Mouse (Mus musculus): ENCODE data around the gene Ptpn5. TPM values are rescaled to one million over a fixed set of nuclear protein-coding genes. Genes with fewer than 3 reads are reported as not detected.
A peak's percentile ranks its signal among the peaks of the same experiment; 100 is the strongest.

Gene Ptpn5
- polyA plus RNA-seq, 1 experiment from 2014 or later = 102 TPM

DNA sequence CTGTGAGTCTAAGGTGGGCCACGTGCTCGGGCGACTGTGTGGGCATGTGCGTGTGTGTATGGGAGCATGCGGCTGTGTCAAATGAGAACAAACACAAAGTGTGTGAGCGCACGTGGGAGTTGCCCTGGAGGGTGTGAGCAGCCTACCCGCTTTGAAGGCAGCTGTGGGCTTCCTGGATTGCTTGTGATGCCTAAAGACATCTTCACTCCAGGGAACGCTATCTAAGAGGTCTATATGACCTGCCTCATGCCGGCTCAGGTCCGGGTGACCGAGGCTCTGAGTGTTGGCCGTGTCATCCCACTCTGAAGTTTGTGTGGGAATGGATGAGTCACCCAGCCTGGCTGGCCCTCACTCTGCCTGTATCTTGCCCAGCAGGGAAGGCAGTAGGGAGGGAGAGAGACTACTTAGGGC, 24.7 kb downstream of the Ptpn5 start:
- H3K4me1 ChIP-seq (replicated peaks) = no peaks in the 10 kb centered on the region
- no peak overlapping the region for H3K4me3 ChIP-seq (replicated peaks)
- no peak overlapping the region for H3K4me2 ChIP-seq (replicated peaks)
- H3K9me3 ChIP-seq = no peaks in the 10 kb centered on the region
- 93% methylated on average over 13 of the region's 13 CpGs for WGBS
- no peaks in the 10 kb centered on the region for H3K27me3 ChIP-seq
- H3K27ac ChIP-seq = no peak overlapping the region
- ATAC-seq = no peak
- no peak overlapping the region for H3K9ac ChIP-seq (replicated peaks)
- peaks cover 44% of the 10 kb centered on the region for H3K36me3 ChIP-seq

DNA sequence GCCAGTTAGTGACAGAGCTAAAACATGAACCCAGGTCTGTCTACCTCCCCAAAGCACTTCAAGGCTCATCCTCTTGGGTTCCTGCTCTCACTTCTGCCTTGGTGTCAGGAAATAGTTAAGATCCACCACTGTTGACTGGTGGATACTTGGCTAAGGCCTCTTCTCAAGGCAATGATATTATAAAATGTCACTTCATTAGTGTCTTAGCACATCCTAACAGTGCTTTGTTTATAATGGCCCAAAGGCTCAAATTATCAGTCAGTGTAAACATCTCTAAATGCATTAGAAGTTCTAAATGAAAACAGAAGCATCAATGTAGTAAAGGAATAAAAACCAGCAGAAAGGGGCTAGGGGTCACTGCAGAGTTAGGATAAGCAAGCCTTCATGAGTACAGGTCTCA, 26.5 kb downstream of the Ptpn5 start:
- H3K36me3 ChIP-seq = peaks cover 36% of the 10 kb centered on the region
- H3K9me3 ChIP-seq = no peaks in the 10 kb centered on the region
- no peaks in the 10 kb centered on the region for H3K27me3 ChIP-seq
- H3K4me2 ChIP-seq (replicated peaks) = no peak overlapping the region
- no peak for ATAC-seq
- H3K9ac ChIP-seq (replicated peaks) = no peak overlapping the region
- no peaks in the 10 kb centered on the region for H3K4me1 ChIP-seq (replicated peaks)
- H3K27ac ChIP-seq = no peak overlapping the region
- no peak overlapping the region for H3K4me3 ChIP-seq (replicated peaks)

DNA sequence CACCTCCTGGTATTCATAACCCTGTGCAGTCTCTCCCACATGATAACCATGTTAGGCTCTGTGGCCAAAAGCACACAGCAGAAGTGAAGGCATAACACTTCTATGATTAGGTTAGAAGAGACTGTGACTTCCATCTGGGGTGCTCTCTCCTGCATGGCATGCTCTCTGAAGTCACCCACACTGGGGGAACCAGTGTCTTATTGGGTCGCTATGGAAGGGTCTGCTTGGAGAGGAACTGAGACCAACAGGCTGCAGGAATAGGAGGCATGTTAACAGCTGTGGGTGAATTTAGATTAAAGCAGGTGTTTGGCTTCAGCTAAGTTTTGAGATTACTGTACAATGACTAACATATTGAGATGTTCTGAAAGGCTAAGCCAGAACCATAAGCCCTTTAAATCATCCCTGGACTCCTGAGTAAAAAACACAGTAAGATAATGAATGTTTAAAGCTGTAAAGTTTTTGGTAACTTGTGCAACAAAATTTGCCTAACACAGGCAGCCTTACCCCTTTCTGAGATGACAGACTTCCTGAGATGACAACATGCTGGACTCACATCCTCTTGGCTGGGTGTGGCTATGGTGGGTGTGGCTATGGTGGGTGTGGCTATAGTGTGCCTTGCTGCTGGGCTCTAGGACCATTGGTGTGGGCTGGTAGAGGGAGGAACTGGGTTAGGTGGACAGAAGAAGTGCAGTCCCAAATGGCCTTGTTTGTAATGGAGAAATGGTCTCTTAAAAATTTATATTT, 29.6 kb downstream of the Ptpn5 start:
- no peaks in the 10 kb centered on the region for H3K9me3 ChIP-seq
- peaks cover 13% of the 10 kb centered on the region; the same call in 1 of the 2 replicates for H3K36me3 ChIP-seq
- no peak overlapping the region for H3K4me3 ChIP-seq (replicated peaks)
- no peak overlapping the region for H3K4me2 ChIP-seq (replicated peaks)
- H3K27ac ChIP-seq = no peak overlapping the region
- H3K4me1 ChIP-seq (replicated peaks) = 0 out of 2 replicates have a peak, but pooled peaks cover 5% of the 10 kb centered on the region
- H3K27me3 ChIP-seq = no peaks in the 10 kb centered on the region
- H3K9ac ChIP-seq (replicated peaks) = no peak overlapping the region
- no peak for ATAC-seq
- 85% methylated on average over 1 of the region's 1 CpGs for WGBS

DNA sequence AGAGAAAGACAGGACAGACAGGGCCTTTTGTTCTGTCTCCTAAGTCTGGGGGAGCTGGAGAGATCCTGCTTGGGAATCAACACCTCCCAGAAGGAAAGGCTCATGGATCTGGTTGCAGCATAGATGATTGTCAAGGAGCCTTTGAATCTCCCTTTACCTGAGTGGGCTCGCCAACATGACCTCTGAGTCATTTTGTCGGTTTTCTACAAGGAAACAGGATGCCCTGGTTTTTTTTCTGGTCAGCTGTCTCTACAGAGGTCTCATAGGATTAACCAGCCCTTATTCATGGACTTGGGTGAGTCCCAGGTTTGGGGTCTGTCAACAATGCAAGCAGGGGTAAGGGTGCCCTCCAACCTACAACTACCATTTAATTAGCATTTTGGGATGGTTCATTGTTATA, 30.5 kb downstream of the Ptpn5 start:
- Histone ChIP-seq H3K27ac (no peak overlapping the region), H3K9me3 (no peaks in the 10 kb centered on the region), H3K27me3 (no peaks in the 10 kb centered on the region), H3K4me2 (replicated peaks) (no peak overlapping the region), H3K4me1 (replicated peaks) (0 out of 2 replicates have a peak, but pooled peaks cover 5% of the 10 kb centered on the region), H3K4me3 (replicated peaks) (no peak overlapping the region), H3K36me3 (peaks cover 9% of the 10 kb centered on the region; the same call in 1 of the 2 replicates), H3K9ac (replicated peaks) (no peak overlapping the region)
- WGBS = 61% methylated on average over 2 of the region's 2 CpGs
- no peak for ATAC-seq

DNA sequence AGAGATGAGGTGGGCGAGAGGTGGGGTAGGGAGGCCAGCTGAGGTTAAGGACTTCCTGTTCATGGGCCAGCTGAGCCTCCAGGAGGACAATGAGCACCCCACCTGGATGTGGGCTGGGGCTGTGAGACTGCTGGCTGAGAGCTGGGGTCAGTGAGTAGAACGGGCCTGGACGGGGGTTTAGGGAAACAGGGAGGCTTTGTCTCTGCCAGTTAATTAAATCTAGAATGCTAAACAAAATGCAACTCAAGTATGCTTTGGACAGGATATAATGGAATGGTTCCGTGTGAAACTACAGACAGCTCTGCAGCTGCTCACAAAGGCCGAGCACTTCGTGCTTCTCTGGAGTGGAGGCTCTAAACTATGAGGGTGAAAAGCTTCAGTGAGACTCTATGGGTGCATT, 32.9 kb downstream of the Ptpn5 start:
- Histone ChIP-seq H3K36me3 (no peaks in the 10 kb centered on the region; the same call in 1 of the 2 replicates), H3K9ac (replicated peaks) (no peak overlapping the region), H3K4me2 (replicated peaks) (no peak overlapping the region), H3K4me1 (replicated peaks) (0 out of 2 replicates have a peak, but pooled peaks cover 5% of the 10 kb centered on the region), H3K27ac (no peak overlapping the region), H3K4me3 (replicated peaks) (no peak overlapping the region), H3K27me3 (no peaks in the 10 kb centered on the region), H3K9me3 (no peaks in the 10 kb centered on the region)
- ATAC-seq = no peak
- WGBS = 67% methylated on average over 6 of the region's 6 CpGs

DNA sequence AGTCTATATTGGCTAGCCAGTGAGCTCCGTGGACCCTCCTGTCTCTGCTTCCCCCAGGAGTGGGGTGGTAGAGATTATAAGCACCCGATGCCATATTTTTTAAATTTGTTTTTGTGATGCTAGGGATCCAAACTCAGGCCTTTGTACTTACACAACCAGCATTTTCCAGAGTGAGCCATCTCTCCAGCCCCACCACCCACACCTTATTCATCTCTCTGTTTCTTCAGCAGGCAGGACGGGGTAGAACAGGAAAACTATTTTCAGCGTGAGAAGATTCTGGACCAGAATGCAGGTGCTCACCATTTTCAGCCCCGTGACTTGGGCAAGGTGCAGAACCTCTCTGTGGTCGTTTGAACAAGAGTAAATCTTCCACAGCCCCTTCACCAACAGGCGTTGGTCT, 34.2 kb downstream of the Ptpn5 start:
- no peak for ATAC-seq
- Histone ChIP-seq H3K9me3 (no peaks in the 10 kb centered on the region), H3K4me1 (replicated peaks) (0 out of 2 replicates have a peak, but pooled peaks cover 5% of the 10 kb centered on the region), H3K4me2 (replicated peaks) (no peak overlapping the region), H3K36me3 (peaks cover 3% of the 10 kb centered on the region), H3K9ac (replicated peaks) (no peak overlapping the region), H3K4me3 (replicated peaks) (no peak overlapping the region), H3K27ac (no peak overlapping the region), H3K27me3 (no peaks in the 10 kb centered on the region)
- 86% methylated on average over 7 of the region's 7 CpGs for WGBS

DNA sequence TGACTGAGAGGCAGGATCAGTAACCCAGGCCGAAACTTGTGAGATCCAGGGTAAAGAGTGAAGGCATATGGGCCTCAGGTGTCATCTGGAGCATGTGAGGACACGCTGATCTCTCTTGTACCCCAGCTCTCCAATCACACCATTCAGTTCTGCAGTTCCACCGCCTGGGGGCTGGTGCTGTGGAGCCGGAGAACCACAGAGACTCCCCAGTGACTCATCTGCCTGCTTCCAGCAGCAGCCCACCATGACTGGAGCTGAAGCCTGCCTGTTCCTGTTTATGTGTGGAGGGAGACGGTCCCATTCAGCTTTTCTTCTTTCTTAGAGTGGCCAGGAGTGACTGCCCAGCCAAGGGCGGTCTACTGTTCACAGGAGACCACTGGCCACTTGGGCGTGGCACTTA, 35.4 kb downstream of the Ptpn5 start:
- Histone ChIP-seq H3K4me3 (replicated peaks) (no peak overlapping the region), H3K9me3 (no peaks in the 10 kb centered on the region), H3K4me2 (replicated peaks) (no peak overlapping the region), H3K27me3 (no peaks in the 10 kb centered on the region), H3K27ac (no peak overlapping the region), H3K4me1 (replicated peaks) (0 out of 2 replicates have a peak, but pooled peaks cover 5% of the 10 kb centered on the region), H3K36me3 (peaks cover 3% of the 10 kb centered on the region), H3K9ac (replicated peaks) (no peak overlapping the region)
- WGBS = 62% methylated on average over 7 of the region's 7 CpGs
- 0 out of 2 replicates have a peak, but pooled peaks have one; percentile 4 for ATAC-seq

DNA sequence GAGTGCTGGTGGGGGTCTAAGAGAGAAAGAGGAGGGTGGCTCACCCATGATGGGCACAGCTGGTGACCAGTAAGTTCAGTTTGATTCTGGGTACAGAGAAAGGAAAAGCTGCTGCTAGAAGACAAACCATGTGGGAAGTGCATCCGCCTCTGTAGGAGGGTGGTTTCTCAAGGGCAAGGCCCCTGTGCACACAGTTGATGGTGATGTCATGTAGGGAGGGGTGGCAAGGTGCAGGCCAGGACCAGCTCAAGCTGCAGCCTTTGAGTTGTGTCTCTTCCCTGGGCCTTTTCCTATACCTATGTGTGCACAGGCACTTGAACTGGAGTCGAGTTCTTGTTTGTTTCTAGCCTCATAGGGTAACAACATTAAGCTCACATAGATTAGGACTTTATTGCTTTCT, 38.5 kb downstream of the Ptpn5 start:
- ATAC-seq = no peak
- no peak overlapping the region for H3K4me2 ChIP-seq (replicated peaks)
- 76% methylated on average over 2 of the region's 2 CpGs for WGBS

DNA sequence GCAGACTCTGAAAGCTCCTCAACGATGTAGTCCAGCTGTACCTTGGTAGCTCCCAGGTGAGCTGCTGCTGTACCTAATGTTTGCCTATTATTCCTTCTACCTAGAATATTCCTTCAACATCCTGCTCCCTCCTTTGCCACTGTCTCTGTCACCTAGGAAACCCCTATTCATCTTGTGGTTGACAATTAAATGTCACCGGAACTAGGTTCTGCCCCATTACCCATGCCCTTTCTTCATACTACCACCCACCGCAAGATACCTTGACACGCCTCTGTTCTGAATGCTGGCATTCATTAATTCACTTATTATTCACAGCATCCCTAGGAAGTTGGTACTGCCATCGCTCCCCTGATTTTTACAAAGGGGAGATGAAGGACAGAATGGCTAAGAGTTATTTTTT, 39.5 kb downstream of the Ptpn5 start:
- Histone ChIP-seq H3K4me1 (replicated peaks) (no peaks in the 10 kb centered on the region), H3K9me3 (no peaks in the 10 kb centered on the region), H3K27ac (no peak overlapping the region), H3K36me3 (peaks cover 27% of the 10 kb centered on the region), H3K9ac (replicated peaks) (no peak overlapping the region), H3K4me3 (replicated peaks) (no peak overlapping the region), H3K4me2 (replicated peaks) (no peak overlapping the region), H3K27me3 (no peaks in the 10 kb centered on the region)
- WGBS = 81% methylated on average over 5 of the region's 5 CpGs
- no peak for ATAC-seq

More for the DNA sequence above, 38.5 kb downstream of the Ptpn5 start:
- Histone ChIP-seq H3K4me1 (replicated peaks) (no peaks in the 10 kb centered on the region), H3K4me3 (replicated peaks) (no peak overlapping the region), H3K9me3 (no peaks in the 10 kb centered on the region), H3K36me3 (peaks cover 16% of the 10 kb centered on the region), H3K27ac (no peak overlapping the region), H3K9ac (replicated peaks) (no peak overlapping the region), H3K27me3 (no peaks in the 10 kb centered on the region)

DNA sequence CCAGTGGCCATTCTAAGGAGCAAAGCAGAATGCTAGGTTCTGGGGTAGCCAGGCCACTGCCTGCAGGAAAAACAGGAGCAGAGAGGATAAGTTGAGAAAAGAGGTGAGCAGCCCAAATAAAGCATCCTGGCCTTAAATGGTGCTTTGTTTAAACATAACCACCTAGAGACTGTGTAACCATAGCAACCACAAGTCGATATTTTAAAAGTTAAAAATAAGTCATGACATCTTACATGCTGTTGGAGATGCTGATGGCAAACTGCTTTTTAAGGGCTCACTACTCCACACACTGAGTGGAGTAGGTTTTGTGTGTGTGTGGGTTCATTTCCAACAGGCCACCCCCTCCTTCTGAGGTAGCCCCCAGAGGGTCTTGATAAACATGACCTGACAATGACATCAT, 48.4 kb downstream of the Ptpn5 start:
- 83% methylated on average over 1 of the region's 1 CpGs for WGBS
- Histone ChIP-seq H3K27me3 (no peaks in the 10 kb centered on the region), H3K9ac (replicated peaks) (no peak overlapping the region), H3K36me3 (peaks cover 95% of the 10 kb centered on the region), H3K4me1 (replicated peaks) (no peaks in the 10 kb centered on the region), H3K9me3 (no peaks in the 10 kb centered on the region), H3K4me2 (replicated peaks) (no peak overlapping the region), H3K27ac (no peak overlapping the region), H3K4me3 (replicated peaks) (no peak overlapping the region)
- no peak for ATAC-seq

DNA sequence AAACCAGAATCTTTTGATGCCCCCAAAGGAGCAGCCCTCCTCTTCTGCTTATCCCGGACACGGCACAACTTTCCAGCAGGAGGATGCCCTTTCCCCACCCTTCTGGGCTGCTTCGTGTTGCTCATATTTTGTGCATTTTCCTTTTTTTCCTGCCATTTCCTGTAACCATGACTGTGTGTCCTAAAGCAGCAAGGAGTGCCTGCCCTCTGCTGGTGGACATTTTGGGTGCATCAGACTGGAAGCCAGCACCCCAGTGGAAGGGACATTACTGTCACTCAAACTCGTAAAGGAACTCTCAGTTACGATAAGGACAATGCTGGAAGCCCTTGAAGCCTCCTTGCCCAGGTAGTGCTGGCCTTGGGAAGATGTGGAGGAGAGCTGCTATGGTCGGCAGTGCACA, 52.2 kb downstream of the Ptpn5 start:
- H3K4me3 ChIP-seq (replicated peaks) = no peak overlapping the region
- H3K9ac ChIP-seq (replicated peaks) = no peak overlapping the region
- no peak overlapping the region for H3K4me2 ChIP-seq (replicated peaks)
- no peak overlapping the region for H3K27ac ChIP-seq
- no peaks in the 10 kb centered on the region for H3K27me3 ChIP-seq
- peaks cover 78% of the 10 kb centered on the region for H3K36me3 ChIP-seq
- H3K9me3 ChIP-seq = no peaks in the 10 kb centered on the region
- no peaks in the 10 kb centered on the region for H3K4me1 ChIP-seq (replicated peaks)
- 58% methylated on average over 6 of the region's 6 CpGs for WGBS
- 0 out of 2 replicates have a peak, but pooled peaks have one; percentile 2 for ATAC-seq

DNA sequence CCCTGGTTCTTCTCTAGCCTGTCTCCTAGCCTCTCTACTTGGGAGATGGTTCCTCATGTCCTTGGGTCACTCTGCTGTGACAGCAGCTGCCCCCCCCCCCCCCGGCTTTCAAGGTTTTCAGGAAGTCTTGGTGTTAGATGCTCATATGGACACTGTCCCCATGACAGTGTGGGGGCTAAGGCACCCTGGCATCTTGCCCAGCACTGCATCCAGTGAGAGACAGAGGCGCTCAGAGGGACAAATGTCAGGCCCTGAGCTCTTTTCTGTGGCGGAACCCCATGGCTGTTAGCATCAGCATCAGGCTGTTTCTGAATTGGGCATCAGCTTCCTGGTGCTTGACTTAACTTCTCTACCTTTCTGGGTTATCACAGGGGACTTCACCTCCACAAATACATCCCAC, 52.6 kb downstream of the Ptpn5 start:
- WGBS = 73% methylated on average over 3 of the region's 3 CpGs
- H3K4me3 ChIP-seq (replicated peaks) = no peak overlapping the region

DNA sequence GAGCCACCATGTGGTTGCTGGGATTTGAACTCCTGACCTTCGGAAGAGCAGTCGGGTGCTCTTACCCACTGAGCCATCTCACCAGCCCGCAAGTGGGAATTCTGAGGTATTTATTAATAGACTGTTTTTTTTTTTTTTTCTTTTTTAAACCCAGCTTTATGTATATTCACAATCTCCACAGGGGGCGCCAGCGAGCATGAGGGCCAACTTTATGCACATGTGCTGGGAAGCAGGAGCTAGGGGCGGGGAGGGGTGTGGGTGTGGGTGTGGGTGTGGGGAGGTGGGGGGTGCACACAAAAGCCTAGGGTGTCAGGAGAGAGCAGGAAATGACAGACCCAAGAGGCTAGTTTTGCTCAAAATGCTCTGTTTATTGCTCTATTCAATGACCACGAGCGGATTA, 56.0 kb downstream of the Ptpn5 start:
- H3K27me3 ChIP-seq = no peaks in the 10 kb centered on the region
- 71% methylated on average over 8 of the region's 8 CpGs for WGBS
- no peaks in the 10 kb centered on the region for H3K9me3 ChIP-seq
- H3K4me1 ChIP-seq (replicated peaks) = peaks cover 14% of the 10 kb centered on the region; the same call in 1 of the 2 replicates
- no peak overlapping the region for H3K4me2 ChIP-seq (replicated peaks)
- no peak overlapping the region for H3K9ac ChIP-seq (replicated peaks)
- no peak overlapping the region for H3K4me3 ChIP-seq (replicated peaks)
- ATAC-seq = no peak
- no peak overlapping the region for H3K27ac ChIP-seq
- peaks cover 42% of the 10 kb centered on the region for H3K36me3 ChIP-seq

More for the DNA sequence above, 52.6 kb downstream of the Ptpn5 start:
- Histone ChIP-seq H3K9me3 (no peaks in the 10 kb centered on the region), H3K27ac (no peak overlapping the region), H3K4me1 (replicated peaks) (no peaks in the 10 kb centered on the region), H3K4me2 (replicated peaks) (no peak overlapping the region), H3K9ac (replicated peaks) (no peak overlapping the region), H3K36me3 (peaks cover 75% of the 10 kb centered on the region), H3K27me3 (no peaks in the 10 kb centered on the region)
- no peak for ATAC-seq
